ENCODE assay signal across 10 mouse cellular contexts in genomic region chr7:126429503-126429898, GRCm38 (mm10). TPM values are rescaled to one million over a fixed set of nuclear protein-coding genes. Genes with fewer than 3 reads are reported as not detected.
A peak's percentile ranks its signal among the peaks of the same experiment; 100 is the strongest.
DNase-seq lines count a peak whose midpoint lies in the region; ATAC-seq and TF ChIP-seq lines count a peak whose summit lies in the region.
"Had no signal": no experiment of that assay in that cellular context is flagged by ENCODE, and none has a peak within 500 bp of the region (broad histone marks: within the 10 kb centered on the region; RNA-seq: fewer than 3 reads in every experiment).

No protein-coding gene starts in this region.

- no peak for ATAC-seq in heart, embryonic 15.5 days (replicated peaks; ENCODE audit: insufficient number of reproducible peaks, insufficient read depth, low FRiP score, low read depth)
- no peak; the same call in 1 of the 2 replicates for ATAC-seq in hindbrain, embryonic 14.5 days (ENCODE audit: low FRiP score)
- no peak for ATAC-seq in midbrain, embryonic 14.5 days (ENCODE audit: low FRiP score, low TSS enrichment)

- DNase-seq in heart, adult 8-10 months (ENCODE audit: low spot score), result no peak
- DNase-seq in hindbrain, embryonic 14.5 days (ENCODE audit: low spot score), result no peak
- DNase-seq in midbrain, embryonic 14.5 days, result no peak
- no peak for DNase-seq in right cerebral cortex, adult 2 months (ENCODE audit: low spot score in 2 of 2)
- DNase-seq in gastrocnemius, postnatal 10 days, result no peak
- no peak for DNase-seq in right cerebral cortex, adult 18-20 months

- H3K4me2 ChIP-seq in heart, embryonic 15.5 days, result peak overlapping the region; percentile 95
- peak overlapping the region; percentile 78 for H3K4me2 ChIP-seq in hindbrain, embryonic 14.5 days (replicated peaks)
- peak overlapping the region; percentile 89 for H3K4me2 ChIP-seq in midbrain, embryonic 14.5 days (ENCODE audit: low read length)

- H3K27ac ChIP-seq in heart, embryonic 15.5 days, result 0 out of 2 replicates have a peak overlapping the region, but pooled peaks have one; percentile 92
- no peak overlapping the region for H3K27ac ChIP-seq in bone marrow macrophage, adult 2 months (ENCODE audit: insufficient read depth, low read depth, low read length)
- H3K27ac ChIP-seq in hindbrain, embryonic 14.5 days, result no peak overlapping the region
- peak overlapping the region; percentile 91; the same call in 1 of the 2 replicates for H3K27ac ChIP-seq in midbrain, embryonic 14.5 days (replicated peaks; ENCODE audit: low read depth, low read length)

- H3K9me3 ChIP-seq in heart, embryonic 15.5 days (replicated peaks), result no peaks in the 10 kb centered on the region
- H3K9me3 ChIP-seq in hindbrain, embryonic 14.5 days (ENCODE audit: control insufficient read depth, low read length), result no peaks in the 10 kb centered on the region
- H3K9me3 ChIP-seq in midbrain, embryonic 14.5 days (ENCODE audit: control insufficient read depth, low read length), result no peaks in the 10 kb centered on the region

- peak overlapping the region; percentile 84 for H3K9ac ChIP-seq in heart, embryonic 15.5 days
- peak overlapping the region; percentile 88 for H3K9ac ChIP-seq in hindbrain, embryonic 14.5 days
- H3K9ac ChIP-seq in midbrain, embryonic 14.5 days (replicated peaks; ENCODE audit: low read length), result peak overlapping the region; percentile 89

- TF ChIP-seq CTCF in bone marrow macrophage, adult 2 months (IDR thresholded peaks at IDR 0.05; ENCODE audit: low read depth, low read length), result 0 out of 2 replicates have a peak, but pooled peaks have one; percentile 11

- H3K36me3 ChIP-seq in heart, embryonic 15.5 days, result peaks cover 19% of the 10 kb centered on the region
- H3K36me3 ChIP-seq in hindbrain, embryonic 14.5 days (replicated peaks; ENCODE audit: control insufficient read depth, insufficient read depth), result peaks cover 17% of the 10 kb centered on the region
- H3K36me3 ChIP-seq in midbrain, embryonic 14.5 days (ENCODE audit: control insufficient read depth, insufficient read depth, low read length), result peaks cover 13% of the 10 kb centered on the region

- peaks cover 21% of the 10 kb centered on the region for H3K4me1 ChIP-seq in heart, embryonic 15.5 days (replicated peaks)
- peaks cover 8% of the 10 kb centered on the region for H3K4me1 ChIP-seq in bone marrow macrophage, adult 2 months (ENCODE audit: control insufficient read depth, insufficient read depth, low read length)
- peaks cover 14% of the 10 kb centered on the region for H3K4me1 ChIP-seq in hindbrain, embryonic 14.5 days (replicated peaks; ENCODE audit: control insufficient read depth, insufficient read depth, low read length)
- peaks cover 14% of the 10 kb centered on the region for H3K4me1 ChIP-seq in midbrain, embryonic 14.5 days (ENCODE audit: control insufficient read depth, insufficient read depth, low read length)

- H3K4me3 ChIP-seq in heart, embryonic 15.5 days, result peak overlapping the region; percentile 75
- peak overlapping the region; percentile 77 for H3K4me3 ChIP-seq in bone marrow macrophage, adult 2 months (ENCODE audit: insufficient read depth, low read length)
- H3K4me3 ChIP-seq in hindbrain, embryonic 14.5 days (replicated peaks; ENCODE audit: low read length), result peak overlapping the region; percentile 63
- H3K4me3 ChIP-seq in midbrain, embryonic 14.5 days (replicated peaks; ENCODE audit: low read depth, low read length), result peak overlapping the region; percentile 71

- 26% methylated on average over 15 of the region's 15 CpGs for WGBS in heart, embryonic 15.5 days
- WGBS in hindbrain, embryonic 14.5 days, result 28% methylated on average over 15 of the region's 15 CpGs
- WGBS in midbrain, embryonic 14.5 days, result 29% methylated on average over 15 of the region's 15 CpGs

- no peak for TF ChIP-seq POLR2A in bone marrow macrophage, adult 2 months (IDR thresholded peaks at IDR 0.05; ENCODE audit: borderline replicate concordance, low read depth, low read length)

- H3K27me3 ChIP-seq in heart, embryonic 15.5 days, result no peaks in the 10 kb centered on the region
- H3K27me3 ChIP-seq in hindbrain, embryonic 14.5 days (ENCODE audit: control insufficient read depth, insufficient read depth, low read length), result no peaks in the 10 kb centered on the region
- no peaks in the 10 kb centered on the region for H3K27me3 ChIP-seq in midbrain, embryonic 14.5 days (ENCODE audit: control insufficient read depth, insufficient read depth, low read length)
- H3K27me3 ChIP-seq: Patski had no signal

RNA-seq across cellular contexts. Expression of gene Rabep2, which starts 0.9 kb away (rescaled TPM):
- polyA plus RNA-seq in heart, embryonic 15.5 days (2015; fragmentation: Nextera tagmentation; extraction: Ambion mirVana), result 16.3 and 22.8 TPM in 2 replicates
- 1 to 10 TPM; 5.9 to 9.9 (median 6.0) TPM for total RNA-seq in heart, adult 8-10 months (2022)
- polyA plus RNA-seq in bone marrow macrophage, adult 2 months (2012; ENCODE audit: insufficient read depth, insufficient read length, missing spikeins), result 25.3 and 30.6 TPM in 2 replicates
- polyA plus RNA-seq in hindbrain, embryonic 14.5 days (2014; fragmentation: Nextera tagmentation; extraction: Ambion mirVana), result 18.9 and 20.2 TPM in 2 replicates
- polyA plus RNA-seq in midbrain, embryonic 14.5 days (2014; fragmentation: Nextera tagmentation; extraction: Ambion mirVana), result 19.6 and 22.1 TPM in 2 replicates
- 10 to 100 TPM; 11.4 to 15.2 TPM for total RNA-seq in gastrocnemius, postnatal 10 days (2021)

RNA-seq across cellular contexts. Expression of gene Cd19, which starts 14.8 kb away (rescaled TPM):
- polyA plus RNA-seq in heart, embryonic 15.5 days (2015; fragmentation: Nextera tagmentation; extraction: Ambion mirVana), result 0.09 TPM in 1 of 2 replicates, not detected in the other
- 1 to 10 TPM in 1 of 4 experiments, under 1 TPM in 3; 0.19 to 1.4 (median 0.50) TPM for total RNA-seq in heart, adult 8-10 months (2022)
- polyA plus RNA-seq in bone marrow macrophage, adult 2 months (2012; ENCODE audit: insufficient read depth, insufficient read length, missing spikeins), result not detected in 2 replicates
- polyA plus RNA-seq in hindbrain, embryonic 14.5 days (2014; fragmentation: Nextera tagmentation; extraction: Ambion mirVana), result not detected in 2 replicates
- polyA plus RNA-seq in midbrain, embryonic 14.5 days (2014; fragmentation: Nextera tagmentation; extraction: Ambion mirVana), result not detected in 2 replicates
- total RNA-seq in gastrocnemius, postnatal 10 days (2021), result under 1 TPM; 0.35 to 0.72 TPM
- total RNA-seq: left cerebral cortex, postnatal 10 days had no signal
- polyA plus RNA-seq: Patski had no signal

RNA-seq across cellular contexts. Expression of gene Nfatc2ip, which starts 33.0 kb away (rescaled TPM):
- polyA plus RNA-seq in heart, embryonic 15.5 days (2015; fragmentation: Nextera tagmentation; extraction: Ambion mirVana), result 1.4 and 2.6 TPM in 2 replicates
- 1 to 10 TPM; 3.1 to 6.2 (median 3.9) TPM for total RNA-seq in heart, adult 8-10 months (2022)
- 9.5 and 10.3 TPM in 2 replicates for polyA plus RNA-seq in bone marrow macrophage, adult 2 months (2012; ENCODE audit: insufficient read depth, insufficient read length, missing spikeins)
- 3.9 and 4.0 TPM in 2 replicates for polyA plus RNA-seq in hindbrain, embryonic 14.5 days (2014; fragmentation: Nextera tagmentation; extraction: Ambion mirVana)
- 3.5 and 4.9 TPM in 2 replicates for polyA plus RNA-seq in midbrain, embryonic 14.5 days (2014; fragmentation: Nextera tagmentation; extraction: Ambion mirVana)
- total RNA-seq in gastrocnemius, postnatal 10 days (2021), result 1 to 10 TPM; 3.1 to 3.2 TPM

RNA-seq across cellular contexts. Expression of gene Atp2a1, which starts 33.4 kb away (rescaled TPM):
- 0.72 and 1.8 TPM in 2 replicates for polyA plus RNA-seq in heart, embryonic 15.5 days (2015; fragmentation: Nextera tagmentation; extraction: Ambion mirVana)
- total RNA-seq in heart, adult 8-10 months (2022), result 10 to 100 TPM in 1 of 4 experiments, 1 to 10 TPM in 3; 6.8 to 12.2 (median 8.8) TPM
- 0.25 and 1.4 TPM in 2 replicates for polyA plus RNA-seq in bone marrow macrophage, adult 2 months (2012; ENCODE audit: insufficient read depth, insufficient read length, missing spikeins)
- polyA plus RNA-seq in hindbrain, embryonic 14.5 days (2014; fragmentation: Nextera tagmentation; extraction: Ambion mirVana), result 0.30 and 0.31 TPM in 2 replicates
- polyA plus RNA-seq in midbrain, embryonic 14.5 days (2014; fragmentation: Nextera tagmentation; extraction: Ambion mirVana), result 0.39 TPM in 1 of 2 replicates, not detected in the other
- over 10,000 TPM; 11,325 to 12,607 TPM for total RNA-seq in gastrocnemius, postnatal 10 days (2021)

RNA-seq across cellular contexts. Expression of gene Sh2b1, which starts 45.7 kb away (rescaled TPM):
- polyA plus RNA-seq in heart, embryonic 15.5 days (2015; fragmentation: Nextera tagmentation; extraction: Ambion mirVana), result 37.1 and 45.2 TPM in 2 replicates
- 10 to 100 TPM; 38.6 to 46.6 (median 44.3) TPM for total RNA-seq in heart, adult 8-10 months (2022)
- 26.1 and 27.6 TPM in 2 replicates for polyA plus RNA-seq in bone marrow macrophage, adult 2 months (2012; ENCODE audit: insufficient read depth, insufficient read length, missing spikeins)
- 60.3 and 64.1 TPM in 2 replicates for polyA plus RNA-seq in hindbrain, embryonic 14.5 days (2014; fragmentation: Nextera tagmentation; extraction: Ambion mirVana)
- 67.5 and 73.1 TPM in 2 replicates for polyA plus RNA-seq in midbrain, embryonic 14.5 days (2014; fragmentation: Nextera tagmentation; extraction: Ambion mirVana)
- 10 to 100 TPM; 52.0 to 53.7 TPM for total RNA-seq in gastrocnemius, postnatal 10 days (2021)

Comparison
In these comparisons a context has a peak if more than half of its experiments do, and no peak if none do; other contexts are left out.
1. H3K27ac ChIP-seq: peak in heart, embryonic 15.5 days (single experiment) and midbrain, embryonic 14.5 days (single experiment); none in bone marrow macrophage, adult 2 months (single experiment) and hindbrain, embryonic 14.5 days (single experiment).
2. Peak in every context shown above with its lines, with median percentiles within 50 percentile points of each other: H3K4me2 ChIP-seq, H3K4me3 ChIP-seq and H3K9ac ChIP-seq.